Mouse (Mus musculus): ENCODE measurements at regions not wholly inside any gene's neighbourhood (a gene's known extent, or its start where the extent isn't known, plus 50 kb on each side); places are given as distances from the start of the nearest gene placed in this dataset.

DNA sequence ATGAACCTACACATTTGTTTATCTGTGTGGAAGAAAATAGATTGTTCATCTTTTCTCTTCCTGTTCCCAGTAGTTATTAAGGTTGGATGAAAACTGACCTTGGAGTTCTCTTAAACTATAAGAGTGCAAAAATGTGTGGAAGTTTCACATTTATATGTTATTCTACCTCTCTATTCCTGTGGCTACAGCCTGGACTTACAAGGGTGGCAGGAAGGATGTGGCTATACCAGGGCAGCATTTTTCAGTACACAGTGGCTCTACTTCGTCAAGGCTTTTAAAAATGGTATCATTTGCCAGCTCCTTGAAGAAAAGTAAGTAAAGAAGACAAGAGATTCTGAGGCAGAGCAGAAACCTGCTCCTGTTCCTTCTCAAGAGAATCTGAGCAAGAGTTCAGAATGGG, 241.5 kb upstream of the Megf9 start:
- Histone ChIP-seq H3K4me3 (ENCODE audit: low read depth, low read length) (no peak overlapping the region), H3K9me3 (replicated peaks; ENCODE audit: control insufficient read depth, low read length) (no peaks in the 10 kb centered on the region), H3K27me3 (ENCODE audit: control insufficient read depth, insufficient read depth, low read length) (no peaks in the 10 kb centered on the region), H3K36me3 (replicated peaks; ENCODE audit: control insufficient read depth, insufficient read depth, low read depth, low read length) (no peaks in the 10 kb centered on the region), H3K4me2 (ENCODE audit: low read depth, low read length) (no peak overlapping the region), H3K9ac (replicated peaks; ENCODE audit: low read length) (no peak overlapping the region), H3K4me1 (ENCODE audit: control insufficient read depth, insufficient read depth, low read length) (no peaks in the 10 kb centered on the region), H3K27ac (replicated peaks; ENCODE audit: low read depth, low read length) (no peak overlapping the region)
- DNase-seq (ENCODE audit: low spot score) (no peak), ATAC-seq (replicated peaks; ENCODE audit: insufficient number of reproducible peaks, low FRiP score, low TSS enrichment, low read depth) (no peak)
- WGBS, result 83% methylated on average over 1 of the region's 1 CpGs

DNA sequence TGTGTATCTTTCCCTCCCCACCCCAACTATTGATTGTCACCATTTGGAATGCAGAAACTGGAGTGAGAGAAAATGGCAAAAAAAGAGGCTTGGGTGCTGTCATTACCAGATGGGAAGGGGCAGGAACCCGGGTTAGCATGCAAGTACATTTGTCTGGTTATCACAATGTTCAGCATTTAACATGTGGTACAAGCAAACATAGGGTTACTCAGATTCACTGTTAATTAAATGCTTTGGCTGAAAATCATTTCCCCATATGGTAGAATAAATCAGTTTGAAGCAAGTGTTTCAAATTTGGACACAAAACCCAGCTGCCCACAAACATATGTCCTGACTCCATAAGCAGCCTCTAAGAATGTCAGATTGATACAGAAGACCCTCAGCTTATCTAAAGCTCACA, 208.6 kb upstream of the Megf9 start:
- WGBS, result 82% methylated on average over 1 of the region's 1 CpGs
- H3K9ac ChIP-seq (replicated peaks; ENCODE audit: low read length), result no peak overlapping the region
- H3K36me3 ChIP-seq (replicated peaks; ENCODE audit: control insufficient read depth, insufficient read depth, low read depth, low read length), result no peaks in the 10 kb centered on the region
- DNase-seq (ENCODE audit: low spot score) (no peak), ATAC-seq (replicated peaks; ENCODE audit: insufficient number of reproducible peaks, low FRiP score, low TSS enrichment, low read depth) (no peak)
- no peaks in the 10 kb centered on the region; the same call in 1 of the 2 replicates for H3K9me3 ChIP-seq (replicated peaks; ENCODE audit: control insufficient read depth, low read length)
- no peak overlapping the region for H3K4me2 ChIP-seq (ENCODE audit: low read depth, low read length)
- no peak overlapping the region for H3K4me3 ChIP-seq (ENCODE audit: low read depth, low read length)
- no peaks in the 10 kb centered on the region for H3K4me1 ChIP-seq (ENCODE audit: control insufficient read depth, insufficient read depth, low read length)
- no peak overlapping the region for H3K27ac ChIP-seq (replicated peaks; ENCODE audit: low read depth, low read length)
- H3K27me3 ChIP-seq (ENCODE audit: control insufficient read depth, insufficient read depth, low read length), result no peaks in the 10 kb centered on the region

DNA sequence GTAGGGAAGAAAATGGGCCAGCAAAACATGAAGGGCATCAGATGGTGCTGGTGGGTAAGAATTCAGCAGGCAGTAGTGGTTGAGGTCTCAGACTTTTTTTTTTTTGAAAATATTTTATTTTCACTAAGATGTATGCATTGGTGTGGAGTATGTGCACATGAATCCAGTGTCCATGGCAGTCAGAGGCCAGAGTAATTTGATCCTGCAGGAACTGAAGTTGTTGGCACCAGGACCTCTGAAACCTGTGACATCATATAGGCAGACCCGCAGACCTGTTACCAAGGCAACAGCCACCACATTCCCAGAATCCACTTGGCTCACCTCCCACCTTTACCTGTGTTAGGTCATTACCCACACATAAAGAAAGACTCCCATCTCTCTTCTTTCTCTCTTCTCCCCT, 207.2 kb upstream of the Megf9 start:
- Histone ChIP-seq H3K27me3 (ENCODE audit: control insufficient read depth, insufficient read depth, low read length) (no peaks in the 10 kb centered on the region), H3K4me2 (ENCODE audit: low read depth, low read length) (no peak overlapping the region), H3K9me3 (replicated peaks; ENCODE audit: control insufficient read depth, low read length) (no peaks in the 10 kb centered on the region), H3K4me1 (ENCODE audit: control insufficient read depth, insufficient read depth, low read length) (no peaks in the 10 kb centered on the region), H3K9ac (replicated peaks; ENCODE audit: low read length) (no peak overlapping the region), H3K36me3 (replicated peaks; ENCODE audit: control insufficient read depth, insufficient read depth, low read depth, low read length) (no peaks in the 10 kb centered on the region), H3K27ac (replicated peaks; ENCODE audit: low read depth, low read length) (no peak overlapping the region), H3K4me3 (ENCODE audit: low read depth, low read length) (no peak overlapping the region)
- no peak for ATAC-seq (replicated peaks; ENCODE audit: insufficient number of reproducible peaks, low FRiP score, low TSS enrichment, low read depth)
- 47% methylated on average over 1 of the region's 1 CpGs for WGBS
- DNase-seq (ENCODE audit: low spot score), result peak; percentile 28

DNA sequence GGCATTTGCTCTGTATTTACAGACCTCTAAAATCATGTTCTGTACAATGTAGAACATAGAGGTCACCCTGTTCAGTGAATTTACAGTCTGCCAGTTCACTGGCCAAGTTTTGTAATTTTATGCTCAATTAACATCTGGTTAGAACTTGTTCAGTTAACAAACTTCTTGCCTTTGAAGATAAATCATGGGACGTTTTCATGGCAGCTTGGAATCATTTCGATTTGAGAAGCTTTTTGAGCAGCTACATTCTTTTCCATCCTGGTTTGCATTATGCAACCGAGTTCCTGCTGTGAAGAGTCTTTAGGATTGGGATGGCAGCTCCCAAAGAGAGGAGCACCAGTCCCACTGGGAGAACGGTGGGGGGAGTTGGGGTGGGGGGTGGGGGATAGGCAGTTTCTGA, 206.3 kb upstream of the Megf9 start:
- DNase-seq (ENCODE audit: low spot score) (peak; percentile 75), ATAC-seq (replicated peaks; ENCODE audit: insufficient number of reproducible peaks, low FRiP score, low TSS enrichment, low read depth) (no peak)

DNA sequence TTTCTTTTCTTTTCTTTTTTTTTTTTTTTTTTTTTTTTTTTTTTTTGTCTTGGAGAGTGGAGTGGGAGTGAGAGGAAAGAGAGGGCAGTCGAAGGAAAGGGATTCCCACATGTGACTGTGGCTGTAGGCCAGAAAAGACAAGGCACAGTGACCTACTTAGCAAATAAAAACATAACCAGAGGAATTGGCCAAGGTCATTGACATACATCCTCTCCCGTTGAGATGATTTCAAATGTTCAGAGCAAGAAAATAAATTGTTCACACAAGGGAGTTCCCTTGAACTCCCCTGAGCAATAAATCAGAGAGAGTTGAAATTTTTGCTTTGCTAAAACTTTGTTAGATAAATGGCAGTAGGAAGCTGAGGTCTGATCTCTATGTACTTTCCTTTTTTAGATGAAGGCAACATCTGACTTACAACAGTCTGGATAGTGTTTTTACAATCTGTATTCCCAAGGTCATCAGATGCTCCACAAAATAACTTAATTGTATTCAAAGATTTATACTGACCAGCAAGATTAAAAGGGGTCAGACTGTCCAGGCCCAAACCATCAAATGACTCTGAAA, 174.4 kb upstream of the Megf9 start:
- Histone ChIP-seq H3K4me1 (ENCODE audit: control insufficient read depth, insufficient read depth, low read length) (no peaks in the 10 kb centered on the region), H3K9ac (replicated peaks; ENCODE audit: low read length) (no peak overlapping the region), H3K27me3 (ENCODE audit: control insufficient read depth, insufficient read depth, low read length) (no peaks in the 10 kb centered on the region), H3K9me3 (replicated peaks; ENCODE audit: control insufficient read depth, low read length) (no peaks in the 10 kb centered on the region), H3K4me3 (ENCODE audit: low read depth, low read length) (no peak overlapping the region), H3K36me3 (replicated peaks; ENCODE audit: control insufficient read depth, insufficient read depth, low read depth, low read length) (no peaks in the 10 kb centered on the region), H3K4me2 (ENCODE audit: low read depth, low read length) (no peak overlapping the region), H3K27ac (replicated peaks; ENCODE audit: low read depth, low read length) (no peak overlapping the region)
- DNase-seq (ENCODE audit: low spot score) (no peak), ATAC-seq (replicated peaks; ENCODE audit: insufficient number of reproducible peaks, low FRiP score, low TSS enrichment, low read depth) (no peak)
- WGBS, result 51% methylated on average over 2 of the region's 2 CpGs

More for the DNA sequence above, 206.3 kb upstream of the Megf9 start:
- Histone ChIP-seq H3K4me2 (ENCODE audit: low read depth, low read length) (no peak overlapping the region), H3K9me3 (replicated peaks; ENCODE audit: control insufficient read depth, low read length) (no peaks in the 10 kb centered on the region), H3K36me3 (replicated peaks; ENCODE audit: control insufficient read depth, insufficient read depth, low read depth, low read length) (no peaks in the 10 kb centered on the region), H3K4me3 (ENCODE audit: low read depth, low read length) (no peak overlapping the region), H3K27me3 (ENCODE audit: control insufficient read depth, insufficient read depth, low read length) (no peaks in the 10 kb centered on the region), H3K27ac (replicated peaks; ENCODE audit: low read depth, low read length) (no peak overlapping the region), H3K9ac (replicated peaks; ENCODE audit: low read length) (no peak overlapping the region), H3K4me1 (ENCODE audit: control insufficient read depth, insufficient read depth, low read length) (no peaks in the 10 kb centered on the region)
- 7% methylated on average over 4 of the region's 4 CpGs for WGBS

DNA sequence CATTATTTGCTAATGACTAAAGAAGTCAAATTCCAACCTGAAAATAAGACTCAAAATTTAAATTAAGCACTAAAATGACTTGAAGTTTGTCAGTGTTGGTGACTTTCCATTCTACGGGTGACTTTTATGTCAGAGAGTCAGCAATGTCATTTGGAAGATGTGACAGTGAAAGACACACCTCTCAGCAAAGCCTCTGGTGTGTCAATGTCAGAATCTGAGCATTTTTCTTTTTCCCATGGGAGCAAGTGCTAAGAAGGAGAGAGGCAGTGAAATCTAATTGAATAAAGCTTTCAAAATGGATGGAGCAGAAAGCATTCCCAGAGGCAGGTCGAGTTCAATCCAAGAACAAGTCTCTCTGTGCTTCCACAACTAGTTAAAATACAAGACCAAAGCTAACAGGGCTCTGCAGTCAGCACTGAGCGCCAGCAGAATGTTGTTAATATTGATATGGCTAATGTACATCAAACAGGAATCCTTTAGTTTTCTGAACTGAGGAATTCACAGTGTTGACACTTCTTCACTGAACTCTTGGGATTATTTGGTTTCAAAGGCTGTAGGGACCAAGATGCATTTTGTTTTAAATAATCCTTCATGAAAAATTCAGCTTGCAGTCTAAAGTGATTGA, 170.4 kb upstream of the Megf9 start:
- 62% methylated on average over 3 of the region's 3 CpGs for WGBS
- ATAC-seq (replicated peaks; ENCODE audit: insufficient number of reproducible peaks, low FRiP score, low TSS enrichment, low read depth), result no peak

DNA sequence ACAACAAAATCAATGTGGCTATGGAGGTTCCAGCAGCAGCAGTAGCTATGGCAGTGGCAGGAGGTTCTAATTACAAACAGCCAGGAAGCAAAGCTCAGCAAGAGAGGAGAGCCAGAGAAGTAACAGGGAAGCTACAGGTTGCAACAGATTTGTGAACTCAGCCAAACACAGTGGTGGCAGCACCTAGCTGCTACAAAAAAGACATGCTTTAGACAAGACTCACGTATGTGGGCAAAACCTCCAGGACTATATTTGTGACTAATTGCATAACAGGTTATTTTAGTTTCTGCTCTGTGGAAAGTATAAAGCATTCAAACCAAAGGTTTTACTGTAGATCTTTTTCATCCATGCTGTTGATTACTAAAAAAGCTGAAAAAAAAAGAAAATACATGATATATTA, 166.1 kb upstream of the Megf9 start:
- no peak for ATAC-seq (replicated peaks; ENCODE audit: insufficient number of reproducible peaks, low FRiP score, low TSS enrichment, low read depth)
- H3K9me3 ChIP-seq (replicated peaks; ENCODE audit: control insufficient read depth, low read length), result no peaks in the 10 kb centered on the region
- no peaks in the 10 kb centered on the region for H3K36me3 ChIP-seq (replicated peaks; ENCODE audit: control insufficient read depth, insufficient read depth, low read depth, low read length)
- DNase-seq (ENCODE audit: low spot score), result peak; percentile 10
- WGBS, result 73% methylated on average over 1 of the region's 1 CpGs
- no peak overlapping the region for H3K4me2 ChIP-seq (ENCODE audit: low read depth, low read length)
- no peaks in the 10 kb centered on the region for H3K4me1 ChIP-seq (ENCODE audit: control insufficient read depth, insufficient read depth, low read length)
- no peak overlapping the region for H3K9ac ChIP-seq (replicated peaks; ENCODE audit: low read length)
- H3K27me3 ChIP-seq (ENCODE audit: control insufficient read depth, insufficient read depth, low read length), result no peaks in the 10 kb centered on the region
- no peak overlapping the region for H3K27ac ChIP-seq (replicated peaks; ENCODE audit: low read depth, low read length)
- H3K4me3 ChIP-seq (ENCODE audit: low read depth, low read length), result no peak overlapping the region

More for the DNA sequence above, 170.4 kb upstream of the Megf9 start:
- Histone ChIP-seq H3K4me2 (ENCODE audit: low read depth, low read length) (no peak overlapping the region), H3K4me3 (ENCODE audit: low read depth, low read length) (no peak overlapping the region), H3K27me3 (ENCODE audit: control insufficient read depth, insufficient read depth, low read length) (no peaks in the 10 kb centered on the region), H3K27ac (replicated peaks; ENCODE audit: low read depth, low read length) (no peak overlapping the region), H3K36me3 (replicated peaks; ENCODE audit: control insufficient read depth, insufficient read depth, low read depth, low read length) (no peaks in the 10 kb centered on the region), H3K4me1 (ENCODE audit: control insufficient read depth, insufficient read depth, low read length) (no peaks in the 10 kb centered on the region), H3K9ac (replicated peaks; ENCODE audit: low read length) (no peak overlapping the region), H3K9me3 (replicated peaks; ENCODE audit: control insufficient read depth, low read length) (no peaks in the 10 kb centered on the region)
- DNase-seq (ENCODE audit: low spot score), result no peak

DNA sequence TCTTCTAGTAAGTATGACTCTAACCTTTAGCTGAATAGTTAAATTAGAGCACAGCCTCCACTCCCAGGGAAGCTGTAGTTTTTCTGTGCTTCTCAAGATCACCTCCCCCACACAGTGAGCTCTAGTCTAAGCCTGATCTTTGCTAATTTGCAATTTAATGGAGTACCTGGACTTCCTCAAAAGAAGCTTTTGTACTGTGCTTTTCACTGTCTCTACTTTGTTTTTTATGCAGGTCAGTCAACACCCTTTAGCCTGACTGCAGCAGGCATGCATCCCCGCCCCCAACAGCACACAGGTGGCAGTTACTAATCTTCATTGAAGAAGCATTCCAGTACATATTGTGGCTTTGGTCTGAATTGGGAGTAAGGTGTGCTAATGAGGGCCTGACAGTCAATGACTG, 129.4 kb upstream of the Megf9 start:
- no peak overlapping the region for H3K27ac ChIP-seq (replicated peaks; ENCODE audit: low read depth, low read length)
- H3K9ac ChIP-seq (replicated peaks; ENCODE audit: low read length), result no peak overlapping the region
- no peaks in the 10 kb centered on the region for H3K4me1 ChIP-seq (ENCODE audit: control insufficient read depth, insufficient read depth, low read length)
- 86% methylated on average over 1 of the region's 1 CpGs for WGBS
- no peak for ATAC-seq (replicated peaks; ENCODE audit: insufficient number of reproducible peaks, low FRiP score, low TSS enrichment, low read depth)
- no peaks in the 10 kb centered on the region for H3K27me3 ChIP-seq (ENCODE audit: control insufficient read depth, insufficient read depth, low read length)
- no peak for DNase-seq (ENCODE audit: low spot score)
- no peaks in the 10 kb centered on the region for H3K36me3 ChIP-seq (replicated peaks; ENCODE audit: control insufficient read depth, insufficient read depth, low read depth, low read length)
- H3K9me3 ChIP-seq (replicated peaks; ENCODE audit: control insufficient read depth, low read length), result no peaks in the 10 kb centered on the region
- H3K4me3 ChIP-seq (ENCODE audit: low read depth, low read length), result no peak overlapping the region
- no peak overlapping the region for H3K4me2 ChIP-seq (ENCODE audit: low read depth, low read length)

All from embryonic facial prominence, embryonic 11.5 days (tissue).